In the genomic region with DNA sequence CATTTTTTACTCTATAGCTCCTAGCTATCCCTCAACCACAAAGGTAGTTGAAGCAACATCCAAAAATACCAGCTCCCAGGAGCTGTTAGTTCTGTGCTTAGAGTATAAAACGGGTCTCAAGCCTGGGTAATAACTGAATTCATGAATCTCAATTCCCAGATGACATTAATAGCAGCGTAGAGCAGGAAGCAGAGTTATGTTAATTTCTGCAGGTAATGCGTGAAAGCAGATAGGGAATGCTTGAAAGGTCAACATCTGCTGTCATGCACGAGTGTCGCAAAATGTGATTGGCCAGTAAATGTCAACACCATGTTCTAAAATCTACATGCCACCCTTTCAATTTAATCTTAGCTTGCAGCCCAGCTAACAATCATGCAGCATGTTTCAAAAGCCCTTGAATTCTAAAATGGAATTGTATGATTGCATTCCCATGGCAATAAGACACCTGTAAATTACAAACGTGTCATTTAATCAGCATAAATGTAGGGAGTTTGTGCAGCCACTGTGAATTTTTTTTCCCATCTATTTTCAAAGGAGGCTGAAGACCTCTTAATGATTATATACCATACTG, we compare ENCODE assay signal across 20 mouse cellular contexts.
DNase-seq lines count a peak whose midpoint lies in the region; ATAC-seq lines count a peak whose summit lies in the region.
"Had no signal": no experiment of that assay in that cellular context is flagged by ENCODE, and none has a peak within 500 bp of the region (broad histone marks: within the 10 kb centered on the region; RNA-seq: fewer than 3 reads in every experiment).

No protein-coding gene starts in this region.

- no peaks in the 10 kb centered on the region for H3K4me1 ChIP-seq in forebrain, embryonic 14.5 days (ENCODE audit: control insufficient read depth, insufficient read depth, low read length)
- H3K4me1 ChIP-seq in forebrain, embryonic 11.5 days (replicated peaks; ENCODE audit: control insufficient read depth, insufficient read depth, low read length), result no peaks in the 10 kb centered on the region
- H3K4me1 ChIP-seq in hindbrain, embryonic 13.5 days (replicated peaks), result peaks cover 15% of the 10 kb centered on the region
- H3K4me1 ChIP-seq in midbrain, embryonic 14.5 days (ENCODE audit: control insufficient read depth, insufficient read depth, low read length), result peaks cover 21% of the 10 kb centered on the region
- peaks cover 12% of the 10 kb centered on the region for H3K4me1 ChIP-seq in neural tube, embryonic 15.5 days
- H3K4me1 ChIP-seq: heart, embryonic 10.5 days; liver, embryonic 15.5 days had no signal

- peak; percentile 42 for ATAC-seq in forebrain, embryonic 14.5 days
- no peak for ATAC-seq in forebrain, embryonic 11.5 days (replicated peaks; ENCODE audit: low FRiP score)
- ATAC-seq in hindbrain, embryonic 13.5 days (ENCODE audit: low FRiP score), result peak; percentile 52; the same call in 1 of the 2 replicates
- ATAC-seq in midbrain, embryonic 14.5 days (ENCODE audit: low FRiP score, low TSS enrichment), result no peak
- ATAC-seq in neural tube, embryonic 15.5 days (ENCODE audit: low FRiP score), result peak; percentile 38; the same call in 1 of the 2 replicates
- ATAC-seq: activated CD4-positive, CD25-positive, alpha-beta regulatory T cell, adult 4 months had no signal

- no peak overlapping the region for H3K9ac ChIP-seq in forebrain, embryonic 14.5 days (ENCODE audit: low read length)
- no peak overlapping the region for H3K9ac ChIP-seq in forebrain, embryonic 11.5 days (ENCODE audit: low read length)
- no peak overlapping the region for H3K9ac ChIP-seq in hindbrain, embryonic 13.5 days
- no peak overlapping the region for H3K9ac ChIP-seq in midbrain, embryonic 14.5 days (replicated peaks; ENCODE audit: low read length)
- H3K9ac ChIP-seq in neural tube, embryonic 15.5 days (replicated peaks), result no peak overlapping the region
- H3K9ac ChIP-seq: liver, embryonic 15.5 days had no signal

- peak; percentile 40 for DNase-seq in forebrain, embryonic 14.5 days (ENCODE audit: low spot score)
- DNase-seq in forebrain, embryonic 11.5 days (ENCODE audit: low spot score), result no peak
- DNase-seq in midbrain, embryonic 14.5 days, result peak; percentile 59
- no peak for DNase-seq in kidney, postnatal 4 days
- no peak for DNase-seq in frontal cortex, postnatal 10 days (ENCODE audit: low spot score in 2 of 2)
- DNase-seq: adrenal gland, postnatal 14 days; cerebellum, adult 11-12 months; cerebellum, postnatal 14 days; heart, postnatal 10 days; kidney, adult 18-20 months; layer of hippocampus, postnatal 36 days; right cerebral cortex, postnatal 4 days had no signal

- no peak overlapping the region for H3K27ac ChIP-seq in forebrain, embryonic 14.5 days (ENCODE audit: low read depth, low read length)
- no peak overlapping the region for H3K27ac ChIP-seq in forebrain, embryonic 11.5 days (ENCODE audit: low read depth, low read length)
- peak overlapping the region; percentile 76 for H3K27ac ChIP-seq in hindbrain, embryonic 13.5 days
- peak overlapping the region; percentile 78 for H3K27ac ChIP-seq in midbrain, embryonic 14.5 days (replicated peaks; ENCODE audit: low read depth, low read length)
- peak overlapping the region; percentile 65 for H3K27ac ChIP-seq in neural tube, embryonic 15.5 days (replicated peaks)
- H3K27ac ChIP-seq: heart, embryonic 10.5 days; kidney, postnatal 0 days; layer of hippocampus, adult 2 months; liver, embryonic 15.5 days had no signal

- no peaks in the 10 kb centered on the region for H3K27me3 ChIP-seq in forebrain, embryonic 14.5 days (replicated peaks; ENCODE audit: control insufficient read depth, insufficient read depth, low read length)
- no peaks in the 10 kb centered on the region for H3K27me3 ChIP-seq in forebrain, embryonic 11.5 days (ENCODE audit: control insufficient read depth, insufficient read depth, low read length)
- H3K27me3 ChIP-seq in hindbrain, embryonic 13.5 days, result no peaks in the 10 kb centered on the region
- H3K27me3 ChIP-seq in midbrain, embryonic 14.5 days (ENCODE audit: control insufficient read depth, insufficient read depth, low read length), result no peaks in the 10 kb centered on the region
- H3K27me3 ChIP-seq in neural tube, embryonic 15.5 days (replicated peaks), result no peaks in the 10 kb centered on the region
- H3K27me3 ChIP-seq: liver, embryonic 15.5 days had no signal

- no peaks in the 10 kb centered on the region for H3K9me3 ChIP-seq in forebrain, embryonic 14.5 days (replicated peaks; ENCODE audit: control insufficient read depth, low read length)
- H3K9me3 ChIP-seq in forebrain, embryonic 11.5 days (ENCODE audit: control insufficient read depth, low read length), result no peaks in the 10 kb centered on the region
- H3K9me3 ChIP-seq in hindbrain, embryonic 13.5 days, result no peaks in the 10 kb centered on the region
- no peaks in the 10 kb centered on the region for H3K9me3 ChIP-seq in midbrain, embryonic 14.5 days (ENCODE audit: control insufficient read depth, low read length)
- no peaks in the 10 kb centered on the region for H3K9me3 ChIP-seq in neural tube, embryonic 15.5 days (replicated peaks)
- H3K9me3 ChIP-seq: G1E; heart, embryonic 10.5 days; liver, embryonic 15.5 days had no signal

- H3K4me2 ChIP-seq in forebrain, embryonic 14.5 days (ENCODE audit: low read length), result no peak overlapping the region
- no peak overlapping the region for H3K4me2 ChIP-seq in forebrain, embryonic 11.5 days (ENCODE audit: low read depth, low read length, severe bottlenecking)
- no peak overlapping the region for H3K4me2 ChIP-seq in hindbrain, embryonic 13.5 days
- no peak overlapping the region for H3K4me2 ChIP-seq in midbrain, embryonic 14.5 days (ENCODE audit: low read length)
- H3K4me2 ChIP-seq in neural tube, embryonic 15.5 days, result no peak overlapping the region
- H3K4me2 ChIP-seq: liver, embryonic 15.5 days had no signal

- no peaks in the 10 kb centered on the region for H3K36me3 ChIP-seq in forebrain, embryonic 14.5 days (ENCODE audit: control insufficient read depth, insufficient read depth, low read length)
- no peaks in the 10 kb centered on the region for H3K36me3 ChIP-seq in forebrain, embryonic 11.5 days (ENCODE audit: control insufficient read depth, insufficient read depth, low read length)
- H3K36me3 ChIP-seq in hindbrain, embryonic 13.5 days, result no peaks in the 10 kb centered on the region
- H3K36me3 ChIP-seq in midbrain, embryonic 14.5 days (ENCODE audit: control insufficient read depth, insufficient read depth, low read length), result no peaks in the 10 kb centered on the region
- H3K36me3 ChIP-seq in neural tube, embryonic 15.5 days, result no peaks in the 10 kb centered on the region
- H3K36me3 ChIP-seq: G1E; heart, embryonic 10.5 days; liver, embryonic 15.5 days had no signal

- WGBS in forebrain, embryonic 14.5 days, result 72% methylated on average over 6 of the region's 6 CpGs
- WGBS in forebrain, embryonic 11.5 days, result 84% methylated on average over 6 of the region's 6 CpGs
- WGBS in hindbrain, embryonic 13.5 days, result 39% methylated on average over 6 of the region's 6 CpGs
- 37% methylated on average over 6 of the region's 6 CpGs for WGBS in midbrain, embryonic 14.5 days
- WGBS in neural tube, embryonic 15.5 days, result 33% methylated on average over 6 of the region's 6 CpGs

- H3K4me3 ChIP-seq in forebrain, embryonic 14.5 days (ENCODE audit: low read depth, low read length), result no peak overlapping the region
- no peak overlapping the region for H3K4me3 ChIP-seq in forebrain, embryonic 11.5 days (ENCODE audit: low read depth, low read length)
- no peak overlapping the region for H3K4me3 ChIP-seq in hindbrain, embryonic 13.5 days
- H3K4me3 ChIP-seq in midbrain, embryonic 14.5 days (replicated peaks; ENCODE audit: low read depth, low read length), result no peak overlapping the region
- no peak overlapping the region for H3K4me3 ChIP-seq in neural tube, embryonic 15.5 days (replicated peaks)
- H3K4me3 ChIP-seq: heart, embryonic 10.5 days; layer of hippocampus, adult 2 months; liver, embryonic 15.5 days had no signal

Comparison
In these comparisons a context has a peak if more than half of its experiments do, and no peak if none do; other contexts are left out.
1. ATAC-seq: peak in forebrain, embryonic 14.5 days (single experiment), hindbrain, embryonic 13.5 days (single experiment) and neural tube, embryonic 15.5 days (single experiment); none in forebrain, embryonic 11.5 days (single experiment) and midbrain, embryonic 14.5 days (single experiment).
2. DNase-seq: peak in forebrain, embryonic 14.5 days (single experiment) and midbrain, embryonic 14.5 days (single experiment); none in forebrain, embryonic 11.5 days (single experiment), kidney, postnatal 4 days (0 of 2) and frontal cortex, postnatal 10 days (0 of 2).
3. H3K27ac ChIP-seq: peak in hindbrain, embryonic 13.5 days (single experiment), midbrain, embryonic 14.5 days (single experiment) and neural tube, embryonic 15.5 days (single experiment); none in forebrain, embryonic 14.5 days (single experiment) and forebrain, embryonic 11.5 days (single experiment).